Mouse (Mus musculus): ENCODE measurements around the gene Cct7.

Gene Cct7

DNA sequence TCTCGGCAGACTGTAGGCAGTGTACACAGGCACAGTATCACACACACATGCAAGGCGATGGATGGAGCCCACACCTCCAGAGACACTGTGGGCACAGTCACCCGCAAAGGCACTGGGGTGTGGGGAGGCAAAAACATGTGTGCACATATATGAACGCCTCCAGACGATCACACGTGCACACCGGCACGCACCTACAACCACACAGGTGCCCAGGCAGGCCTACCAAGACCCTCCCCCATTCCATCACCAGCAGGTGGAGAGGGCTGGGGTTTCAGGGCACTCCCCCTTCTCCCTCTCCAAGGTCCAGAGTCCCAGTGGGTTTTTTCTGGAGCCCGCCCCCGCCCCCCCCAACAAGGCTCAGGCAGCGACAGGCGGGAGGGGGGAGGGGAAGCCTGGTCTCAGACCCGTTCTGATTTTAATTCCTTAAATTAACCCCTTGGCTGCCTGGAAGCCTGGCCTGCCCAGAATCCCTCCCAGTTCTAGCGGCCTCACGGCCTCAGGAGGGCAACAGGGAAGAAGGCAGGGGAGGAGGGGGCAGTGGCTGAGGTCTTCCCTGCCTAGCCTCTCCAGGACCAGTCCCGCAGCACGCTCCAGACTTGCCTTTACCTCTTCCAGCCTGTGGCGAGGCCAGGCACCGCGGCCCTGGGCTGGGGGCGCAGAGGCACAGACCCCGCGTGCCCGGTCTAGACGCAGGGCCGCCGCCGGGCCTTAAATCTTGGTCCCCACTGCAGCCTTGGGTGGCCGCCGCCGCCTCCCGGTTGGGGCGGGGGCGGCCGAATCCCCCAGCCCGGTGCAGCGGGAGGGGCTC is 51.0 kb downstream of the Cct7 start:
- no peak for DNase-seq (ENCODE audit: low spot score in 2 of 2)

- no peak for DNase-seq (ENCODE audit: low spot score in 2 of 2)
These were observed 51.6 kb downstream of the Cct7 start, which contains the start of gene Fbxo41 for GRCm38 (mm10) chr6:85502911-85503250. Gene Fbxo41, minus strand, starts transcription at chr6:85502994.

DNA sequence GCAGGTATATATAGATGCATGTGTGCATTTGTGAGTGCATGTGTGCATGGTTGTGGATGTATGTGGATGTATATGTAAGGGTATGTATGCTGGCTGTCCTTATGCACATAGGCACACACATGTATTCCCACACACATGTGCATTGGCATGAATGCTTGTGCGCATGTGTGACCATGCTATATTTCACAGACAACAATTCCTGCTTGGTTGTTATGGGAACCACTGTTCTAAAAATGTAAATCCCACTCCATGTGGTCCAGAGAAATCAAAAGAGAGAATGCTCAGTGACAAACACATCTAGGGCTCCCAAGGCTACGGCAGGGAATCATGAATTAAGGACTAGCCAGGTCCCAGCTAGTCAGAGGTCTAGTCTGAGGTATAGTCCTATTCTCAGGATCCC is 53.6 kb downstream of the Cct7 start:
- no peak for DNase-seq (ENCODE audit: low spot score in 2 of 2)

GRCm38 (mm10) chr6:85508602-85509001 is 57.3 kb downstream of the Cct7 start:
- DNase-seq (ENCODE audit: low spot score in 2 of 2): no peak

GRCm38 (mm10) chr6:85510476-85510875 is 59.2 kb downstream of the Cct7 start:
- DNase-seq (ENCODE audit: low spot score in 2 of 2): no peak

DNA sequence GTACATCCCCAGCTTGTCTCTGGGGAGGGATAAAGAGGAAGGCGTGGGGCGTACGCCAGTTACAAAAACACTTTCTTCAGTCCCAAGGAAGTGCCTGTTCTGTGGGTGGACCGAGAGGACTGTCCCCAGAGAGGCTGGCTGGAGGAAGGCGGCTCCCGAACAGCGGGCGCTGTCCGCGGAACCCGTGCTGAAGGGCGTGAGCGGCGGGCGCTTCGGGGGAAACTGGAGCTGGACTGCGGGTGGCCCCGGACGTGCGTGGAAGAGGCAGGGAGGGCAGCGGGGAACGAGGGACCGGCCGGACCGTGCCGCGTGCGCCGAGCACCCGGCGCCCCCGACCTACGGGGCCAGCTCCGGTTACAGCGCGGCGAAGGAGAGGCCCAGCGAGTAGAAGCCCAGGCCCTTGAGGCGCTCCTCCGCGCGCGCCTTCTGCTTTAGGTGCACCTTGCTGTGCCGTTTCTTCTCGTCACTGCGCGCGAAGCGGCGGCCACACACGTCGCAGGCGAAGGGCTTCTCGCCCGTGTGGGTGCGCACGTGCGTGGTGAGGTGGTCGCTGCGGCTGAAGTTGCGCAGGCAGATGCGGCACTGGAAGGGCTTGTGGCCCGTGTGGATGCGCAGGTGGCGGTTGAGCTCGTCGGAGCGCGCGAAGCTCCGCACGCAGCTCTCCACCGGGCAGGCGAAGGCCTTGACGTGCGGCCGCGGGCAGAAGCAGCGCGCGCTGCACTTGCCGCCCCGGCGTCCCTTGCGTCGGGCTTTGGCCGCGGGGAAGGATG is 60.2 kb downstream of the Cct7 start:
- no peak for DNase-seq (ENCODE audit: low spot score in 2 of 2)

DNA sequence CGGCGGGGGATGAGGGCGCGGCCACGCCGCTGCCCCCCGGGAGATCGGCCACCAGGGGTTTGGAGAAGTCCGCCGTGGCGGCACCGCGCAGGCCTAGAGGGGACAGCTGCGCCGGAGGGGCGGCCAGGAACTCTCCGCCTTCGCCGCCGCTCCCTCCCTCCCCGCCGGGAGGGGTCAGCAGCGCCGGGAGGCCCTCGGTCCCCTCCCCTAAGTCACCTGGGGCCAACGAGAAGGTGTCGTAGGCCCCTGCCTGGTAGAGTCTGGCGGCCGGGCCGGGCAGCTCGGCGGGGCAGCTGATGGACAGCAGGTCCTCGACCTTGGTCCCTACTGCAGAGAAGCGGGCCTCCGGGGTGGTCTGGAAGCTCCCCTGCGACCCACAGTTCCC is 60.7 kb downstream of the Cct7 start:
- DNase-seq (ENCODE audit: low spot score in 2 of 2): no peak

GRCm38 (mm10) chr6:85512577-85513530 is 61.5 kb downstream of the Cct7 start:
- DNase-seq (ENCODE audit: low spot score in 2 of 2): no peak

DNA sequence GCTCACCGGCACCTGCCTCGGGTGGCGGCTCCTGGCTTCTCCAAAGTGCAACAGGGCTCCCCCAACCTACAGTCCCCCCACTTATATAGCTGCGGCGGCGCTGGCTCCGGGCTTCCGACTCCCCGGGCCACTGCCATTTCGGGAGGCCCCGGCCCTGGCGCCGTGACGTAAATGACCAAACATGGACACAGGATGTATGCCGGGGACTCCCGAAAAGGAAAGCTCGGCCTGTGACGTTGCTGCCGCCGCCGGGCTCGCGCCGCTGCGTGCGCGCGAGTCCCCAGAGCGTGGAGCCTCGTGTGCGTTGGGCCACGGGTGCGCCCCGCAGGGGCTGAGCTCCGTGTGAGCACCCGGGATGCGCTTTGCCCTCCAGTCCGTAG is 62.2 kb downstream of the Cct7 start, which contains the start of gene Egr4:
Egr4 (minus strand) TSS at position 59 of the 380 bp plus-strand sequence.
- DNase-seq (ENCODE audit: low spot score in 2 of 2): no peak

- no peak for DNase-seq (ENCODE audit: low spot score in 2 of 2)
These were observed 64.6 kb downstream of the Cct7 start for GRCm38 (mm10) chr6:85515941-85516340.
